Mouse (Mus musculus) ovary, postnatal 10 days (tissue): ENCODE measurements around the gene Coil.

Experiments used
- DNase-seq: peaks from one replicate; pipeline ENCODE4 v3.0.0; 2022; ENCODE audit warnings: low spot score

The Coil gene

GRCm38 (mm10) chr11:88970202-88970732 lies at the start of gene Coil:
Gene Coil (plus strand): TSS chr11:88970252.
- no peak for DNase-seq

- no peak for DNase-seq
Observed at GRCm38 (mm10) chr11:88926566-88926965, 43.5 kb upstream of the Coil start.

GRCm38 (mm10) chr11:88931692-88932530 lies 38.1 kb upstream of the Coil start:
- no peak for DNase-seq

DNA sequence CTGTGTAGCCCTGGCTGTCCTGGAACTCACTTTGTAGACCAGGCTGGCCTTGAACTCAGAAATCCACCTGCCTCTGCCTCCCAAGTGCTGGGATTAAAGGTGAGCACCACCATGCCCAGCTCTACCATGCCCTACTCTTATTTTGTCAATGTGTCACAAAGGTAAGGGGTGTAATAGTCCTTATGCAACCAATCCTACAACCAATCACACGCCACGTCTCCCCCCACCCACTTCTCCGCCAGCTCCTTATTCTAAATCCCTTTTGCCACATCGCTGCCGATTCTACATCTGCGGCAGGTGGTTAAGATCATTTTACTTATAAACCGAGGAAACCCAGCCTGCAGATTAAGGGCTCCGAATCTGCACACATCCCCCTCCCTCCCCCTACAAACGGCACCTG lies 37.0 kb upstream of the Coil start:
- no peak for DNase-seq

DNA sequence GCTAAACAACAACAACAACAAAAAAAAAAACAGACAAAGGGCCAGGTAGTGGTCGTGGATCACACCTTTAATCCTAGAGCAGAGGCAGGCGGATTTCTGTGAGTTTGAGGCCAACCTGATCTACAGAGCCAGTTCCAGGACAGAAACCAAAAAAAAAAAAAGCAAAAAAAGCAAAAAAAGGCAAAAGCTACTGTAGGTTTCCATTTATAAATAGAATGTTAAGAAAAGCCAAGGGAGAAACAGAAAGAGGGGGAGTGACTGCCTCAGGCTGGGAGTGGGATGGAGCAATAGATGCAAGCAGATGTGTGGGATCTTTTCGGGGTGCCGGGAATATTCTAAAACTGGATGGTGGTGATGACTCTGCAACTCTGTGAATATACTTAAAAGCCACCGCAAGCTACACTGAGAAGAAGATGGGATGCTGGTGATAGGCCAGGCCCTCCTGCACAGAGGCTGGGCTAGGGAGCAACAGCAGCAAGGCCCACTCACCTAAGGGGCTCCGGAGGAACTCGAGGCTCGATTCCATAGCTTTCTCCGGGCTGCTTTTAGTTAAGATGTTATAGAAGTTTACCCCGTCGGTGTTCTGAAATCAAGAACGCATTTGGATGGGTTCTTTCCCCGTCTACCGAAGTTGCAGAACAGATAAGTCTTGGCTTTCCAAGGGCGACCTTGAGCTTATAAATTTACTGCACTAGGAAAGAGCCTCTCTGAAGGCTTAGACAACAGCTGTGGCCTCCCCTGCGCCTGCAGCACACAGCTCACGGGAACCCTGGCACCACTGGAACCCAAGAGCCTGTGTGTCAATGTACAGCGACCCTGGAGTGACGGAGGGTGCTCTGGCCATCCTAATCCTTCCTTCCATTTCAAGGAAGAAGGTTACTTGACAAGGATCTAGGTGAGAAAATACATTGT lies 35.7 kb upstream of the Coil start:
- DNase-seq, result no peak

DNA sequence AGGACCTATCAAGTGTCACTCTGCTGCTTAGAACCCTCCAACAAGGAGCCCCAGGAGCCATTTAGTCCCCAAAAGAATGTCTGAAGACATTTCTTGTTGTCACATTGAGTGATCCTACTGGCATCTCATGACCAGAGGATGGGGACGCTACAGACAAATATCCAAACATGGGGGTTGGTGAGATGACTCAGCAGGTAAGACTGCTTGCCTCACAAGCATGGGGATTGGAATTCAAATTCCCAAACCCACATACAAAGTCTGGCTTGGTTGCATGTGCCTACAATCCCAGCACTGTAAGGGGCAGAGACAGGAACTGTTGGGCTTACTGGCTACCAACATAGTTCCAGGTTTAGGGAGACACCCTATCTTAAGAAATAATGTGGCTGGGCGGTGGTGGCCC lies 32.2 kb upstream of the Coil start:
- no peak for DNase-seq

DNA sequence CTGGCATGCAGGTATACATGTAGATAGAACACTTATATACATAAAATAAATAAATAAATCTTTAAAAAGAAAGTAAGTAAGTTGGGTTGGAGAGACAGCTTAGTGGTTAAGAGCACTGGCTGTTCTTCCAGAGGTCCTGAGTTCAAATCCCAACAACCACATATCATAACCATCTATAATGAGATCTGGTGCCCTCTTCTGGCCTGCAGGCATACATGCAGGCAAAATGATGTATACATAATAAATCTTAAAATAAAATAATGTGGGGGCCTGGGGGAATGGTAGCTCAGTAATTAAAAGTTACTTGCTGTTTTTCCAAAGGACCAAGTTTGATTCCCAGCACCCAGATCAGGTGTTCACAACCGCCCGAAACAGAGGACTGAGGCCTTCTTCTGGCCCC lies 31.3 kb upstream of the Coil start:
- no peak for DNase-seq

- no peak for DNase-seq
Observed at GRCm38 (mm10) chr11:88939634-88940033, 30.4 kb upstream of the Coil start.

DNA sequence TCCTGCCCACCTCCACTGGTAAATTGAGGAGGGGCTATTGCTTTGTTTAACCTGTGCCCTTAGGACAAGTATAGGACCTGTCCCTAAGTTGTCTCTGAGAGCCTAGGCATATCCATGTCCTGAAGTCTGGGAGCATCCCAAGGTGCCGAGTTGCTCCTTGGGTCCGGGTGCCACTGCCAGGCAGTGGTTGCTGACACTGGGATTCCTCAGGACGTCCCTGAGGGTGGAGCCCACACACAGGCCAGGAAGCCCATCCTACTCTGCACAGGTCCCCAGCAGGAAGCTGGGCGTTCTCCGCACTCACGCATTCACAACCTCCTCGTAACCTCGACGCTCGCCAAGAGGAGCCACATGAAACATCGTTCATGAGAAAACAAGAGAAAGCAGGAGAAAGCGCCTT lies 28.6 kb upstream of the Coil start:
- DNase-seq, result no peak

DNA sequence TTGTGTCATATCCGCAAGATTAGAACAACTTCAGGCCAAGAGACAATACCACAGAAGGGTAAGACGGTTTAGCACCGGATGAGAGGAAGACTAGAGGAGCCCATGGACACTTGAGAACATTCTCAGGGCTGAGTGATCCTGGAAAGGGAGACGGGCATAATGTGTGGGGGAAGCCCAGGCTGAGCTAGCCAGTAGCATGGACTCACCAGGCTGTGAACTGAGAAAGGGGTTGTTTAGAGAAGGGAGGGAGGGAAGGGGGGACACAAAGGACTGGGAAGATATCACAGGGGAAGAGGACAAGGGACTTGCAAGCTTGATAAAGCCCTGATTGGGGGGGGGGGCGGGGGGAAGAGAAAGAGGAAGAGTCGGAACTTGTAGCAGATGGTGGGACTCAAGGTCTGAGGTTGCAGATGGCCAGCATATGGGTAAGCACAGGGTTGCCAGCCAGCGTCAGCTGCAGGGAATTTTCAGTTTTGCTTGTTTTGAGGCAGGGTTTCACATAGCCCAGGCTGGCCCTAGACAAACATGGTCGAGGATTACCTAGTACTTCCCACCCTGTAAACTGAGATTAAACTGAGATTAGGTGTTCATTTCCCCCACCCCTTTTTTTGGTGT lies 24.0 kb upstream of the Coil start:
- DNase-seq, result no peak

- no peak for DNase-seq
Observed at GRCm38 (mm10) chr11:88948896-88949295, 21.2 kb upstream of the Coil start.

- no peak for DNase-seq
Observed at GRCm38 (mm10) chr11:88949802-88950639, 20.0 kb upstream of the Coil start.

- DNase-seq, result no peak
Observed at GRCm38 (mm10) chr11:88950640-88951250, 19.3 kb upstream of the Coil start.

GRCm38 (mm10) chr11:88951576-88951975 lies 18.5 kb upstream of the Coil start:
- DNase-seq, result no peak

- no peak for DNase-seq
Observed at GRCm38 (mm10) chr11:88952117-88952516, 17.9 kb upstream of the Coil start.

GRCm38 (mm10) chr11:88953582-88953981 lies 16.5 kb upstream of the Coil start:
- no peak for DNase-seq

GRCm38 (mm10) chr11:88954803-88955202 lies 15.2 kb upstream of the Coil start:
- DNase-seq, result no peak

DNA sequence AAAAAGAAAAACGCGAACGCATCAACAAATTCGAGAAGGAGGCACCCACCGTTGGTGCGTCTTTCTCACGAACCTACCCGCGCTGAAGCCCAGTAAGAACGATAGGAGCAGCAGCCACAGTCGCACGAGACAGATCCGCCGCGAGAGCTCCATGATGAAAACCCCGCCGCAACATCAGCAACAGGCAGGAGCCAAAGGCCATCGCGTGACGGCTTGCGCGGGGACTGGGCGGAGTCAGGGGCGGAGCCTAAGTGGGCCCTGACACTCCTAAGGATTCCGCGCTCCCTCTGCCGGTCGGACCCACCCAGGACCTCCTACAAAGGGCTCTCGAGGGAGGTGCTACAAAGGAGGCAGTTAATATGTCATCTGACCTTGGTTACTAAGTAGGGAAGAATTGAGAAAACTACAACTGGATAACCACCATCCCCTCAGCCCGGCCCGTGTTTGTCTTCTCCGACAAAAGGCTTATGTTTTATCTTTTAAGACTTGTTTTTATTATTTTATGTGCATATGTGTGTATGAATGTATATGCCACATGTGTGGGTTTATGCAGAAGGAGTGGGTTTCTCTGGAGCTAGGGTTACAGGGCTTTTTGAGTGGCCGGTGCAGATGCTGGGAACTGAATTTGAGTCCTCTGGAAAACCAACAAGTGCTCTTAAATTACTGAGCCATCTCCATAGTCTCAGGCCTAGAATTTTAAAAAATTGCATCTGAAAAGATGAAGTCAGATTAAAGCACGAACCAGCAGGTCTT lies 14.7 kb upstream of the Coil start, which contains the start of gene Scpep1:
Gene Scpep1 (minus strand): TSS at position 249 of the 753 bp plus-strand sequence.
- DNase-seq, result peak; percentile 86

- no peak for DNase-seq
Observed at GRCm38 (mm10) chr11:88958851-88959250, 11.2 kb upstream of the Coil start.

DNA sequence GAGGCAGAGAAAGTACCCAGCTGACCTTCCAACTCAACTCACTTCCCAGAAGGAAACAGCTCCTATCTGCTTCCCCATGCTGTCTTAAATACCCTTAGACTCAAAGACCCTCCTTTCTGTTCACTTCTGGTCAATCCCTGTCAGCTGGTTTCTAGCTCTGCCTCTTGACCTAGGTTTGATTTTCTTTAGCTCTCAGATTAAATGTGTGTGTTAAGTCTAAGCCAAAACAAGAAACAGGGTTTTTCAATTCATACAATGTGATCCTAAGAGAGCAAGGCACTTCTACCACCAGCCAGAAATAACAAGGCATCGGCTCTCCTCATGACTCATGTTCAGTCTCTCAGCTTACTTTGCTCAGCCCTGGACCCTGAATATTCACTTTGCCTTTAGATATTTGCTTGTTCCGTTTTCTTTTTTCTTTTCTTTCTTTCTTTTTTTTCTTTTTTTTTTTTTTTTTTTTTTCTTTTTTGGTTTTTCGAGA lies 3.1 kb upstream of the Coil start, which contains the start of gene Elobl:
Gene Elobl (minus strand): TSS at position 51 of the 481 bp plus-strand sequence.
- no peak for DNase-seq
